Mouse (Mus musculus): ENCODE data around the gene Dcun1d5. TPM values are rescaled to one million over a fixed set of nuclear protein-coding genes. Genes with fewer than 3 reads are reported as not detected.
A peak's percentile ranks its signal among the peaks of the same experiment; 100 is the strongest.
"Not testable (repeated sequence)": the region's sequence is repeated elsewhere in the genome, so short reads cannot be mapped to it uniquely, and the experiment has no call there.

The Dcun1d5 gene
- total RNA-seq (2021), result 10 to 100 TPM; 73.2 to 75.6 TPM
- long read RNA-seq, transcript Dcun1d5-202 (8 exons, 2,421 nt), result major isoform, 44 of 99 reads
- long read RNA-seq, transcript Dcun1d5-201 (7 exons, 1,122 nt), result minor isoform, 5 of 99 reads
- long read RNA-seq, partial matches to known transcripts, result 12 of 99 reads
- long read RNA-seq, other reads (novel, unspliced or antisense), result 38 of 99 reads

- peak; percentile 89 to 95 for DNase-seq (ENCODE audit: low spot score in 2 of 2)
These were observed at the start of gene Dcun1d5, which contains the start of gene Dync2h1 for GRCm38 (mm10) chr9:7184172-7184896. Dcun1d5 (plus strand) TSS chr9:7184520. Dync2h1 (minus strand) TSS chr9:7184446.

DNA sequence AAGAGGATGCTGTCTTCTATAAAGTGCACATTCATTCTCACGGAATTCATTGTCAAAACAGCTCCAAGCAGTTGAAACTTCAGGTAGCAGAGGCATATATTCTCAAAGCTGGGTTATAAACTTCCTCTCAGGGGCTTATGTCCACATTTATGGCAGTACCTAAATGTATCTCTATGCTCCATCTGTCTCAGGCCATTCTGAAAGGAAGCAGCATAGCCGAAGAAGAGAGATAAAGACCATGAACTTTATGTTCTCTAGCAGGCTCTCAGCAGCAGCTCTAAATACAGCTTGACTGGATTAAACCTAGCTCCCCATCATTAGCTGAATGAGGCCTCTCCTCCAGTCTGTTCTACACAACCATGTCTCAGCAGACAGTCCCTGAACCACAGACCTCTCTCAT is 29.9 kb upstream of the Dcun1d5 start:
- DNase-seq (ENCODE audit: low spot score in 2 of 2), result no peak

DNA sequence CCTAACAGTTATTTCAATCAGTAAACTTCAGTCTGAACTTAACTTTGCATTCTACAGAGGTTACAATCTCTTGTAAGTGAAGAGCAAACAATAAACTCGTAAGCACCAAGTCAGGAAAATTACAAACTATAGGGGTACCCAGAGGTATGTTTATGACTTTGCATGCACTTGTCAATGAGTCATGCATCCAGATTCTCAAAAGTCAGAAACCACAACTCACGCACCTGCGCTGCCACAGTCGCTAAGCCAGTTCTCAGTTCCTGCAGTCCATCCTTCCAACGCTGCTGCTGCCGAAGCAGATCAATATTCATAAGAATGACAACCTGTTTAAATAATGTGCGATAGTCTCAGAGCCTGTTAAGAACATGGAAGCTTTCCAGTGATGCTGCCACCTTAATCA is 25.7 kb upstream of the Dcun1d5 start:
- no peak for DNase-seq (ENCODE audit: low spot score in 2 of 2)

- no peak for DNase-seq (ENCODE audit: low spot score in 2 of 2)
These were observed 24.6 kb upstream of the Dcun1d5 start for GRCm38 (mm10) chr9:7159718-7160117.

GRCm38 (mm10) chr9:7160688-7161087 is 23.6 kb upstream of the Dcun1d5 start:
- no peak for DNase-seq (ENCODE audit: low spot score in 2 of 2)

GRCm38 (mm10) chr9:7167339-7167998 is 16.9 kb upstream of the Dcun1d5 start:
- no peak for DNase-seq (ENCODE audit: low spot score in 2 of 2)

GRCm38 (mm10) chr9:7173756-7174155 is 10.6 kb upstream of the Dcun1d5 start:
- DNase-seq (ENCODE audit: low spot score in 2 of 2), result no peak

DNA sequence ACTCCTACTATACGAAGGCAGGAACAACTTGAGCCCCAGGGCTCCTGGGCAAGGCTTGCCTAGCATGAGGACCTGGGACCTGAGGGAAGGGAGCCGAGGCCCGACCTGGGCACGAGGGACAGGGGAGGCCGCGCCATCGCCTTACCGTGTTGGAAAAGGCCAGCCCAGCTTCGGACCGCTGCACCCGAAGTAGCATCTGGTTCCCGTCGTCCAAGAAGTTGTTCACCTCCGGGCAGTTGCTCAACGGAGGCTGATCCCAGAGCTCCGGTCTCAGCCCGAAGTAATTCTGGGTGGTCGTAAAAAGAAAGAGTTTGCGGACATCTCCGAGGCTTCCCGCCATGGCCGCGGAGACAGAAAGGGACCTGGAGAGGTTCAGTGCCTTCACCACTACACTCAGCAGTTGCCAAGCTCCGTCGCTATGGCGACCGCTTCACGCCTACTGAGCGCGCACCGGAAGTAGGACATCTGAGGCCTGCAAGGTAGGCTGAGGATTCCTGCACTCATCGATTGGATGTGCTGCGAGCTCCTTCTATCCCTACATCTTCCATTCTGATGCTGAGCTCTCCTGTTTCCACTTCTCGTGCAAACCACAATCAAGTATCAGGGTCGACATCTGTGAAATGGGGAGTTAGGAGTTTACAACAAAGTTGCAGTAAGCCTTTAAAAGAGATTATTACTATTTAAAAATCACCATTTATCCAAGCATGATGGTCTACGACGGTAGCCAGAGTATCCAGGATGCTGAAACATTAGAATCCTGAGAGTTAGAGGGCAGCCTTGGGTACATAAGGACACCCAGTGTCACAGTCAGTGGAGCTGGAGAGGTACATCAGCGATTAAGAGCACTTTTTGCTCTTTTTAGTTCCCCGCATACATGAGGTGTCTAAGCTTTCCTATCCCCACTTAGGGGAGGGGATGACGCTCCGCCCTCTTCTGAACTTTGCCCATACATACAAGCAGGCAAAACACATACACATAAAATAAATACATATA is 7.4 kb upstream of the Dcun1d5 start:
- DNase-seq (ENCODE audit: low spot score in 2 of 2), result peak; percentile 91 to 96

DNA sequence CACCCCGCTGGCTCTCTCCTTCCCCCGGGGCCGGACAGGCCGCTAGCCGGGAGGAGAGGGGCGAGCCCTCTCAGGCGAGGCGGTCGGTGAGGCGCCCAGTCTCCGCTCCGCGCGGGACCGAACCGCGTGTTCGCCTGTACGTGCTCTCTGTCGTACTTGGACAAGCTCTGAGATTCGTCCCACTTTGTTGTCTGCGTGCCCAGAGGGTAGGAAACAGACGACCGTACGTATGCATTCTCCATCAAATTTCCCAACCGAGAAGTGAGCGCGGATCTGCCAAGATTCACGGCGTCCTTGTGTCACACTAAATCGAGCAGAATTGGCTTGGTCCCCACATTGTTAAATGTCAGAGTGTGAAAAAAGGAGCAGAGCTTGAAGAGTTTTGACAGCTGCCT is 574 bp downstream of the Dcun1d5 start:
- peak; percentile 6 to 57 for DNase-seq (ENCODE audit: low spot score in 2 of 2)

- not testable (repeated sequence) for DNase-seq (ENCODE audit: low spot score in 2 of 2)
These were observed 6.4 kb downstream of the Dcun1d5 start for GRCm38 (mm10) chr9:7190694-7191093.

- DNase-seq (ENCODE audit: low spot score in 2 of 2), result peak in 1 of 2 experiments; percentile 9
These were observed 31.9 kb downstream of the Dcun1d5 start for GRCm38 (mm10) chr9:7216240-7216639.

- no peak for DNase-seq (ENCODE audit: low spot score in 2 of 2)
These were observed 36.7 kb downstream of the Dcun1d5 start for GRCm38 (mm10) chr9:7221024-7221423.

GRCm38 (mm10) chr9:7221460-7221859 is 37.1 kb downstream of the Dcun1d5 start:
- no peak for DNase-seq (ENCODE audit: low spot score in 2 of 2)

DNA sequence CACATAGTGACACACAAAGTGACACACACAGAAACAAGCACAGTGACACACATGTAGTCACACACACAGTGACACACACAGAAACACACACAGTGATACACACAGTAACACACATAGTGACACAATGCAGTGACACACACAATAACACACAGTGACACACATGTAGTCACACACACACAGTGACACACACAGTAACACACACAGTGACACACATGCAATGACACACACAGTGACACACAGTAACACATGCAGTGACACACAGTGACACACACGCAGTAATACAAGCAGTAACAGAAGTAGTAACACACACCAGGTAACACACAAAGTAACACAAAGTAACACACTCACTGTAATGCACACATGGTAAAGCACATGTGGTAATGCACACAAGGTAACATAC is 54.3 kb downstream of the Dcun1d5 start:
- DNase-seq (ENCODE audit: low spot score in 2 of 2), result no peak

DNA sequence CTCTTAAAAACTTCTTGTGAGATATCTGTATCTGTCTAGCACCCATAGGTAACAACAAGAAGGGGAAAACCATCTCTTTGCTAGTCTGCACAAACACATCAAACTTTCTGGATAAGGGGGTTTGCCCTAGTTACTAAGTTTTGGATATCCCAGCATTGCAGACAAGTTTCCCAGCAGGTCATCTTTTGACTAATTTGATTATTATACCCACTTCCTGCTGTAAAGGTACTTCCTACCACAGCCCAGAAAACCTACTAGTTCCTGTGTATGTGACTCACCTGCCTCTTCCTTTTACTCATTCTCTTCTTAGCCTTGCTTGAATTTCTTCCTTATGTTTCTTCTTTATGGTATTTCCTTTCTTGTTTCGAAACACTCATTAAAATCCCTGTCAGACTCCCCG is 55.6 kb downstream of the Dcun1d5 start:
- no peak for DNase-seq (ENCODE audit: low spot score in 2 of 2)

DNA sequence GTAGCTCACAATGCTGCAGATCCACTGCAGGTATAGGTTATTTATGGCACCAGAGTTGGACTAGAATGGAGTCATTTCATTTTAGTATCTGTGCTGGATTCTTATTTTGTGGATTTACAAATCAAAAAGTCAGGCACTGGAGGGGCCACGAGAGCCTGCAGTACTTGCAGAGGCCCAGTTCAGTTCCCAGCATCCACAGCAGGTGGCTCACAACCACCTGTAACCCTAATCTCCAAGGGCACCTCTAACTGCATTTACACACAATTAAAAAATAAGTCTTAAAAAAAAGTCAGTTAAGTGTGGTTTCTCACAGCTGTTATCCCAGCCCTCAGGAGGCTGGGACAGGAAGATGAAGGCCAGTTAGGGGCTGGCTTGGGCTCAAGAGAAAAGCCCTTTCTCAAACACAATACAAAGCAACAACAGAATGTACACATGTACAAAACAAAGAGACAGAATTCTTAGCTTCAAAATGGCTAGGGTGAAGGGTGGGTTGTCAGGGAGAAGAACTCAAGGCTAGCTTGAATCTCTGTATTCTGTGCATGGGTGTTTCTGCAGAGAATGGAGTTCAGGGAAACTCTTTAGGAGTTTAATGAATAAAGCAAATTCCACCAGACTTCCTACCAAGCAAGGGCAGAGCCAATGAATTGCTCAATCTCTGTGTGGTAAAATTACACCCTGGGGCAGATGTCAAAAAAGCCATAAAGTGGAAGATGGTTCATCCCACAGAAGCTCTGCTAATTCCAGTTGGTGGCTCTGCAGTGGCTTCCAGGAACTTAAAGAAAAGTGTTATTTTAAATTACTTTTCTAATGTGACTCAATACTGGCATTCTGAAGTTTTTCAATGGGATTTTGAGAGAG is 68.7 kb downstream of the Dcun1d5 start:
- no peak for DNase-seq (ENCODE audit: low spot score in 2 of 2)
